Mouse (Mus musculus): ENCODE results near the gene Gm1330. TPM values are rescaled to one million over a fixed set of nuclear protein-coding genes. Genes with fewer than 3 reads are reported as not detected.
"Not testable (repeated sequence)": the region's sequence is repeated elsewhere in the genome, so short reads cannot be mapped to it uniquely, and the experiment has no call there.

The Gm1330 gene
- not detected in 2 replicates for total RNA-seq (2014; fragmentation: Nextera tagmentation)
- total RNA-seq (2017): not detected in 2 replicates

GRCm38 (mm10) chr2:149003151-149003550 lies at the start of gene Gm1330:
Gm1330 (minus strand) TSS chr2:149003251.
- no peak for ATAC-seq (replicated peaks; ENCODE audit: low FRiP score, low TSS enrichment, poor library complexity, severe bottlenecking)

- ATAC-seq (replicated peaks; ENCODE audit: low FRiP score, low TSS enrichment, poor library complexity, severe bottlenecking): not testable (repeated sequence)
These were observed 14.1 kb upstream of the Gm1330 start, which contains the start of gene Gm10750 for GRCm38 (mm10) chr2:149017137-149017536. Gm10750 (minus strand) TSS chr2:149017237.

DNA sequence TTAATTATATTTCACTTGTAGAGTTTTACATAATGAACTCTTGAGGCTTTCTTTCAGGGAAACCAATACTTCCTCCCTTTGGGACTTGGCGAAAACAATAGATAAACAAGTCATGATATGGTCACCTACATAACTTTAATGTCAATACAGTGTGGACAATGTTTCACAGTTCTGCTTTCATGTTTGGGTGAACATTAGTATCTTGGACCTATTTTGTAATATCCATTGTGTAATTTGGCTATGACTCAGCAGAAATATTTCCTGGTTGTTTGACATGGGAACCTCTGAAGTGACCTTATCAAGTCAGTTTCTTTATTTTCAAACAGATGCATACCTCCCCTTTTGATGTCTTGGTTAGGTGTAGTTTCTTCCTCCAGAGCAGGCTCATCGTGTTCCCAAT lies 1.8 kb upstream of the Gm1330 start:
- no peak for ATAC-seq (replicated peaks; ENCODE audit: low FRiP score, low TSS enrichment, poor library complexity, severe bottlenecking)

GRCm38 (mm10) chr2:148995133-148995532 lies 7.9 kb downstream of the Gm1330 start:
- no peak for ATAC-seq (replicated peaks; ENCODE audit: low FRiP score, low TSS enrichment, poor library complexity, severe bottlenecking)

Other genes starting within 250 kb of the Gm1330 start
- not detected in 2 replicates for gene Cst11, start 231.8 kb downstream of the Gm1330 start, total RNA-seq (2014; fragmentation: Nextera tagmentation)
- gene Cst11, start 231.8 kb downstream of the Gm1330 start, total RNA-seq (2017): not detected in 2 replicates
- not detected in 2 replicates for gene 8030411F24Rik, start 221.2 kb downstream of the Gm1330 start, total RNA-seq (2014; fragmentation: Nextera tagmentation)
- gene 8030411F24Rik, start 221.2 kb downstream of the Gm1330 start, total RNA-seq (2017): not detected in 2 replicates
- not detected in 2 replicates for gene Cst12, start 213.9 kb downstream of the Gm1330 start, total RNA-seq (2014; fragmentation: Nextera tagmentation)
- not detected in 2 replicates for gene Cst12, start 213.9 kb downstream of the Gm1330 start, total RNA-seq (2017)
- not detected in 2 replicates for gene Cst8, start 204.5 kb downstream of the Gm1330 start, total RNA-seq (2014; fragmentation: Nextera tagmentation)
- not detected in 2 replicates for gene Cst8, start 204.5 kb downstream of the Gm1330 start, total RNA-seq (2017)
- not detected in 2 replicates for gene Cst13, start 183.2 kb downstream of the Gm1330 start, total RNA-seq (2014; fragmentation: Nextera tagmentation)
- gene Cst13, start 183.2 kb downstream of the Gm1330 start, total RNA-seq (2017): not detected in 2 replicates
- gene Cst9, start 168.1 kb downstream of the Gm1330 start, total RNA-seq (2014; fragmentation: Nextera tagmentation): not detected in 2 replicates
- gene Cst9, start 168.1 kb downstream of the Gm1330 start, total RNA-seq (2017): not detected in 2 replicates
- not detected in 2 replicates for gene 9230104L09Rik, start 138.2 kb downstream of the Gm1330 start, total RNA-seq (2014; fragmentation: Nextera tagmentation)
- not detected in 2 replicates for gene 9230104L09Rik, start 138.2 kb downstream of the Gm1330 start, total RNA-seq (2017)
- 63.1 and 74.4 TPM in 2 replicates for gene Cst3, start 127.6 kb downstream of the Gm1330 start, total RNA-seq (2014; fragmentation: Nextera tagmentation)
- 114 and 133 TPM in 2 replicates for gene Cst3, start 127.6 kb downstream of the Gm1330 start, total RNA-seq (2017)
- not detected in 2 replicates for gene Gm10750, start 14.0 kb upstream of the Gm1330 start, total RNA-seq (2014; fragmentation: Nextera tagmentation)
- not detected in 2 replicates for gene Gm10750, start 14.0 kb upstream of the Gm1330 start, total RNA-seq (2017)

Measured in megakaryocyte-erythroid progenitor cell, adult 5-6 weeks (primary cell).